Mouse (Mus musculus) bone marrow, adult 2 months (tissue): ENCODE data around the gene 4930452B06Rik.

Source experiments
- CTCF ChIP-seq: fragments of 200-500 bp; IDR thresholded peaks from 2 replicates; pipeline ENCODE4 v1.5.1; 2011; ENCODE audit warnings: low read length, control low read depth; ENCODE audit not compliant: control insufficient read depth, insufficient read depth
- POLR2A ChIP-seq: fragments of 200-500 bp; IDR thresholded peaks from 2 replicates; pipeline ENCODE4 v1.6.1; 2011; ENCODE audit warnings: low read depth, mild to moderate bottlenecking, control low read depth, low read length, borderline replicate concordance; ENCODE audit not compliant: control insufficient read depth

DNA sequence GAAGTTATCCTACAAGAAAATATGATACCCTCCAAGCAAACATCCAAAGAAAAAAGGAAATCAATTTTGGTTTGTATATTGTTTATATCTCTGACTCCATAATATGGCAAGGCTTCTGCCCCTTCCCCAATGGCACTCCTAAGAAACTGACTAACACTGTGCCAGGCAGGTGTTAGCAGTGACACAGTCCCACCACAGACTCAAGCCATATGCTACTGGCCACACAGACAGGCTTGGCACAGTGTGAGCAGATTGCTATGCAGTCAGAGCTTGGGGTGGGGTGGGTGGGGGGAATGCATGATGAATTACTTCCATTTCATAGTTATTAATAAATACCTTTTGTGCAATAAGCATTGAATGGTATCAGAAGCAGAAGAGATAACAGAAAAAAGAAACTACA, 157.4 kb downstream of the 4930452B06Rik start:
- TF ChIP-seq POLR2A, result no peak
- TF ChIP-seq CTCF, result no peak
